1 mouse cellular context compared by ENCODE assay signal in genomic region chr16:44778538-44779147, GRCm38 (mm10).
A peak's percentile ranks its signal among the peaks of the same experiment; 100 is the strongest.
TF ChIP-seq lines count a peak whose summit lies in the region.

No protein-coding gene starts in this region.

TF ChIP-seq in MEL, 35 proteins besides CTCF, POLR2A, EP300 and RAD21 (continued from another document):
- peak; percentile 45 for TF ChIP-seq SIN3A (IDR thresholded peaks at IDR 0.05; ENCODE audit: low read length)
- no peak for TF ChIP-seq E2F4 (IDR thresholded peaks at IDR 0.05; ENCODE audit: borderline replicate concordance, low read depth, low read length)
- no peak for TF ChIP-seq CHD1 (IDR thresholded peaks at IDR 0.05; ENCODE audit: low read depth, low read length)
- TF ChIP-seq ZNF384 (IDR thresholded peaks at IDR 0.05; ENCODE audit: low read depth, low read length): no peak
- no peak for TF ChIP-seq SMC3 (IDR thresholded peaks at IDR 0.05; ENCODE audit: low read depth, low read length)
- TF ChIP-seq USF1 (IDR thresholded peaks at IDR 0.05; ENCODE audit: low read depth, low read length): peak; percentile 57
- no peak for TF ChIP-seq MAZ (IDR thresholded peaks at IDR 0.05; ENCODE audit: low read depth, low read length)
- no peak for TF ChIP-seq UBTF (IDR thresholded peaks at IDR 0.05; ENCODE audit: borderline replicate concordance, insufficient read depth, low read depth, low read length)
- 0 out of 2 replicates have a peak, but pooled peaks have one; percentile 64 for TF ChIP-seq BHLHE40 (IDR thresholded peaks at IDR 0.05; ENCODE audit: borderline replicate concordance, low read depth, low read length)
- peak; percentile 22; the same call in 1 of the 2 replicates for TF ChIP-seq NELFE (IDR thresholded peaks at IDR 0.05; ENCODE audit: low read depth, low read length)
